Mouse (Mus musculus) intestine, postnatal 0 days (tissue): ENCODE measurements around the gene Rasl2-9. TPM values are rescaled to one million over a fixed set of nuclear protein-coding genes. Genes with fewer than 3 reads are reported as not detected.
"Not testable (repeated sequence)": the region's sequence is repeated elsewhere in the genome, so short reads cannot be mapped to it uniquely, and the experiment has no call there.

ENCODE experiments used
- ATAC-seq: fragments of 200-750 bp; cut with Nextera tagmentation; 2 replicates; pipeline ENCODE4 v1.8.0; 2017; ENCODE audit warnings: mild to moderate bottlenecking, moderate TSS enrichment, moderate library complexity
- H3K27ac ChIP-seq: fragments of 300-500 bp; sonication (generic); 2 replicates; pipeline ENCODE4 v1.5.1; 2014; ENCODE audit warnings: mild to moderate bottlenecking, low read depth, low read length, moderate library complexity
- H3K27me3 ChIP-seq: fragments of 300-500 bp; sonication (generic); replicated peaks from 2 replicates; pipeline ENCODE4 v1.6.1; 2014; ENCODE audit warnings: low read length, mixed read lengths; ENCODE audit not compliant: control insufficient read depth, insufficient read depth
- H3K36me3 ChIP-seq: fragments of 300-500 bp; sonication (generic); 2 replicates; pipeline ENCODE4 v1.6.1; 2014; ENCODE audit warnings: mild to moderate bottlenecking, moderate library complexity; ENCODE audit not compliant: control insufficient read depth, insufficient read depth
- H3K4me1 ChIP-seq: fragments of 300-500 bp; sonication (generic); replicated peaks from 2 replicates; pipeline ENCODE4 v1.6.1; 2014; ENCODE audit warnings: antibody characterized with exemption, low read length, mixed read lengths; ENCODE audit not compliant: control insufficient read depth, insufficient read depth
- H3K4me2 ChIP-seq: fragments of 300-500 bp; sonication (generic); replicated peaks from 2 replicates; pipeline ENCODE4 v1.6.1; 2014; ENCODE audit warnings: low read depth, mild to moderate bottlenecking, moderate library complexity
- H3K4me3 ChIP-seq: fragments of 300-500 bp; sonication (generic); 2 replicates; pipeline ENCODE4 v1.5.1; 2014; ENCODE audit warnings: low read depth, low read length
- H3K9ac ChIP-seq: fragments of 300-500 bp; sonication (generic); 2 replicates; pipeline ENCODE4 v1.6.1; 2014; ENCODE audit warnings: mild to moderate bottlenecking, low read depth, low read length
- H3K9me3 ChIP-seq: fragments of 300-500 bp; sonication (generic); 2 replicates; pipeline ENCODE4 v1.6.1; 2016; ENCODE audit warnings: mixed run types; ENCODE audit not compliant: control insufficient read depth
- CTCF ChIP-seq: sonication (generic); IDR thresholded peaks from 2 replicates; pipeline ENCODE4 v1.5.1; 2016; ENCODE audit warnings: low read depth, mild to moderate bottlenecking, control low read depth, antibody characterized with exemption, moderate library complexity
- WGBS: fragments of 180-500 bp; shearing (Covaris S2); extraction: QIAGEN DNeasy Blood & Tissue Kit; methylation state at CpG from one replicate; pipeline ENCODE4 v1.1.7; 2014; 5-methylcytosine and 5-hydroxymethylcytosine counted together
- polyA plus RNA-seq: library from polyadenylated mRNA; unstranded; fragments of >200 nt; fragmentation: Nextera tagmentation; extraction: Ambion mirVana; gene quantifications from 2 replicates; pipeline ENCODE4 v1.2.1, GENCODE M21; 2015

The Rasl2-9 gene
- polyA plus RNA-seq, result 1.6 and 2.3 TPM in 2 replicates

- Histone ChIP-seq H3K4me2 (peak within 1 kb of the TSS; percentile 73), H3K27me3 (no peaks in the 10 kb centered on the region), H3K27ac (no peak within 1 kb of the TSS), H3K9me3 (no peaks in the 10 kb centered on the region), H3K36me3 (no peaks in the 10 kb centered on the region), H3K4me3 (peak within 1 kb of the TSS; percentile 36), H3K4me1 (no peaks in the 10 kb centered on the region), H3K9ac (peak within 1 kb of the TSS; percentile 42; the same call in 1 of the 2 replicates)
- peak; percentile 96 for TF ChIP-seq CTCF
- 20% methylated on average over 42 of the region's 42 CpGs for WGBS
- ATAC-seq, result peak; percentile 87
Observed at GRCm38 (mm10) chr7:5125549-5126406, at the start of gene Rasl2-9. Rasl2-9 (minus strand) TSS chr7:5125950.

GRCm38 (mm10) chr7:5149570-5149969, 23.8 kb upstream of the Rasl2-9 start, which contains the start of gene Vmn1r55:
Vmn1r55 (minus strand) TSS chr7:5149670.
- not testable (repeated sequence) for H3K4me1 ChIP-seq

GRCm38 (mm10) chr7:5125078-5125477, 672 bp downstream of the Rasl2-9 start:
- Histone ChIP-seq H3K27ac (no peak overlapping the region), H3K9ac (no peak overlapping the region; the same call in 1 of the 2 replicates), H3K4me3 (no peak overlapping the region), H3K4me1 (no peaks in the 10 kb centered on the region), H3K27me3 (no peaks in the 10 kb centered on the region), H3K4me2 (no peak overlapping the region), H3K36me3 (no peaks in the 10 kb centered on the region), H3K9me3 (no peaks in the 10 kb centered on the region)
- ATAC-seq, result no peak
- WGBS, result 88% methylated on average over 8 of the region's 8 CpGs
- TF ChIP-seq CTCF, result no peak

More at GRCm38 (mm10) chr7:5149570-5149969, 23.8 kb upstream of the Rasl2-9 start, which contains the start of gene Vmn1r55:
- H3K4me2 ChIP-seq, H3K36me3 ChIP-seq, H3K27me3 ChIP-seq, ATAC-seq, H3K4me3 ChIP-seq, H3K9me3 ChIP-seq, H3K27ac ChIP-seq, H3K9ac ChIP-seq: not testable (repeated sequence)

GRCm38 (mm10) chr7:5116850-5117249, 8.9 kb downstream of the Rasl2-9 start, which contains the start of gene Rfpl4:
Rfpl4 (minus strand) TSS chr7:5116950.
- no peaks in the 10 kb centered on the region for H3K27me3 ChIP-seq
- no peak within 1 kb of the TSS for H3K27ac ChIP-seq
- H3K4me1 ChIP-seq, result no peaks in the 10 kb centered on the region
- no peak within 1 kb of the TSS for H3K4me2 ChIP-seq
- no peaks in the 10 kb centered on the region for H3K9me3 ChIP-seq
- no peak within 1 kb of the TSS for H3K9ac ChIP-seq
- no peak within 1 kb of the TSS for H3K4me3 ChIP-seq
- 81% methylated on average over 3 of the region's 3 CpGs for WGBS
- H3K36me3 ChIP-seq, result no peaks in the 10 kb centered on the region
- no peak for ATAC-seq
- no peak for TF ChIP-seq CTCF

GRCm38 (mm10) chr7:5112701-5113100, 13.0 kb downstream of the Rasl2-9 start:
- Histone ChIP-seq H3K4me1 (no peaks in the 10 kb centered on the region), H3K36me3 (no peaks in the 10 kb centered on the region), H3K9me3 (no peaks in the 10 kb centered on the region), H3K27me3 (no peaks in the 10 kb centered on the region), H3K27ac (no peak overlapping the region), H3K4me2 (no peak overlapping the region), H3K9ac (no peak overlapping the region), H3K4me3 (no peak overlapping the region)
- TF ChIP-seq CTCF, result no peak
- 30% methylated on average over 3 of the region's 3 CpGs for WGBS
- ATAC-seq, result no peak

- Histone ChIP-seq H3K9ac (no peak overlapping the region), H3K9me3 (no peaks in the 10 kb centered on the region)
- 81% methylated on average over 8 of the region's 8 CpGs for WGBS
Observed at GRCm38 (mm10) chr7:5109301-5109700, 16.4 kb downstream of the Rasl2-9 start.

More at GRCm38 (mm10) chr7:5109301-5109700, 16.4 kb downstream of the Rasl2-9 start:
- no peak for ATAC-seq
- H3K27ac ChIP-seq, result no peak overlapping the region
- no peak overlapping the region for H3K4me3 ChIP-seq
- no peak overlapping the region for H3K4me2 ChIP-seq
- no peaks in the 10 kb centered on the region for H3K36me3 ChIP-seq
- no peaks in the 10 kb centered on the region for H3K4me1 ChIP-seq
- H3K27me3 ChIP-seq, result no peaks in the 10 kb centered on the region
- 0 out of 2 replicates have a peak, but pooled peaks have one; percentile 7 for TF ChIP-seq CTCF
